Mouse (Mus musculus) left cerebral cortex, adult 2 months (tissue): ENCODE data around the gene Tagap1. TPM values are rescaled to one million over a fixed set of nuclear protein-coding genes. Genes with fewer than 3 reads are reported as not detected.
"Not testable (repeated sequence)": the region's sequence is repeated elsewhere in the genome, so short reads cannot be mapped to it uniquely, and the experiment has no call there.

Source experiments
- DNase-seq, 2 experiments: peaks; one replicate each; pipeline ENCODE4 v3.0.0; 2021 to 2022; ENCODE audit warnings: low spot score in 2 of 2, mixed read lengths in 1 of 2; ENCODE audit errors: extremely low spot score in 1 of 2
- H3K27ac ChIP-seq: fragments of 200-600 bp; 2 replicates; pipeline ENCODE4 v1.8.1; 2022
- H3K4me3 ChIP-seq: fragments of 200-600 bp; 2 replicates; pipeline ENCODE4 v1.8.1; 2022
- intact Hi-C: fragments of 180-260 bp; cut with DNase I; formaldehyde crosslinking; loops from one replicate; pipeline ENCODE4 v1.15.1; 2025
- total RNA-seq, 2 experiments: library from RNA; stranded (reverse); gene quantifications; 2 replicates each; pipeline ENCODE4 v1.2.3; 2021

Tagap1 gene
- total RNA-seq, 2 experiments from 2014 or later, result 28.5 to 31.5 TPM

GRCm38 (mm10) chr17:6920351-6920894 lies 40.5 kb downstream of the Tagap1 start:
- DNase-seq, H3K4me3 ChIP-seq, H3K27ac ChIP-seq, intact Hi-C loops: not testable (repeated sequence)

- intact Hi-C loops, DNase-seq, H3K27ac ChIP-seq, H3K4me3 ChIP-seq: not testable (repeated sequence)
Measured at GRCm38 (mm10) chr17:6919388-6919787, 41.6 kb downstream of the Tagap1 start.

- H3K27ac ChIP-seq, H3K4me3 ChIP-seq, DNase-seq, intact Hi-C loops: not testable (repeated sequence)
Measured at GRCm38 (mm10) chr17:6915282-6915681, 45.7 kb downstream of the Tagap1 start.

- H3K27ac ChIP-seq, intact Hi-C loops, DNase-seq, H3K4me3 ChIP-seq: not testable (repeated sequence)
Measured at GRCm38 (mm10) chr17:6914066-6914465, 46.9 kb downstream of the Tagap1 start.

Other genes with a start within 250 kb of the Tagap1 start
- gene Ezr, start 178.4 kb downstream of the Tagap1 start, total RNA-seq, result 10 to 100 TPM; 50.3 to 51.5 TPM
- 10 to 100 TPM; 28.1 to 28.5 TPM for gene Rsph3b, start 12.5 kb downstream of the Tagap1 start, total RNA-seq
- 10 to 100 TPM; 37.9 to 40.2 TPM for gene Rnaset2b, start 9.5 kb upstream of the Tagap1 start, total RNA-seq
- gene Gm49721, start 17.7 kb upstream of the Tagap1 start, total RNA-seq, result under 1 TPM in 1 of 2 experiments, not detected in 1; 0.45 TPM
- gene Gm1604a, start 64.4 kb upstream of the Tagap1 start, total RNA-seq, result 1 to 10 TPM; 1.8 to 1.9 TPM
- gene Rps6ka2, start 209.0 kb upstream of the Tagap1 start, total RNA-seq, result 10 to 100 TPM; 62.4 to 69.4 TPM